Mouse (Mus musculus): ENCODE data around the gene 4930407I10Rik. TPM values are rescaled to one million over a fixed set of nuclear protein-coding genes. Genes with fewer than 3 reads are reported as not detected.
A peak's percentile ranks its signal among the peaks of the same experiment; 100 is the strongest.

4930407I10Rik gene
- polyA plus RNA-seq (2016; fragmentation: Nextera tagmentation; extraction: Ambion mirVana) = not detected in 2 replicates

GRCm38 (mm10) chr15:82058719-82059201 lies at the start of gene 4930407I10Rik:
TSS of gene 4930407I10Rik (plus strand) at chr15:82059151.
- H3K4me3 ChIP-seq = no peak within 1 kb of the TSS
- peaks cover 22% of the 10 kb centered on the region for H3K27me3 ChIP-seq (ENCODE audit: insufficient read depth, poor library complexity, severe bottlenecking)
- H3K9me3 ChIP-seq = no peaks in the 10 kb centered on the region
- DNase-seq (ENCODE audit: low spot score) = no peak
- H3K27ac ChIP-seq = no peak within 1 kb of the TSS
- no peaks in the 10 kb centered on the region for H3K36me3 ChIP-seq
- 79% methylated on average over 1 of the region's 1 CpGs for WGBS
- no peaks in the 10 kb centered on the region for H3K4me1 ChIP-seq

- H3K27ac ChIP-seq = no peak overlapping the region
Observed at GRCm38 (mm10) chr15:82011947-82012346, 47.0 kb upstream of the 4930407I10Rik start.

GRCm38 (mm10) chr15:82014745-82015391 lies 44.1 kb upstream of the 4930407I10Rik start:
- WGBS = 27% methylated on average over 9 of the region's 9 CpGs
- Histone ChIP-seq H3K4me3 (peak overlapping the region; percentile 80), H3K27ac (peak overlapping the region; percentile 90; the same call in 1 of the 2 replicates), H3K36me3 (peaks cover 15% of the 10 kb centered on the region), H3K4me1 (peaks cover 29% of the 10 kb centered on the region), H3K9me3 (no peaks in the 10 kb centered on the region), H3K27me3 (ENCODE audit: insufficient read depth, poor library complexity, severe bottlenecking) (no peaks in the 10 kb centered on the region)
- DNase-seq (ENCODE audit: low spot score) = no peak

More at GRCm38 (mm10) chr15:82011947-82012346, 47.0 kb upstream of the 4930407I10Rik start:
- H3K9me3 ChIP-seq = no peaks in the 10 kb centered on the region
- no peaks in the 10 kb centered on the region for H3K27me3 ChIP-seq (ENCODE audit: insufficient read depth, poor library complexity, severe bottlenecking)
- H3K4me3 ChIP-seq = no peak overlapping the region
- DNase-seq (ENCODE audit: low spot score) = no peak
- 81% methylated on average over 6 of the region's 6 CpGs for WGBS
- 0 out of 2 replicates have a peak, but pooled peaks cover 6% of the 10 kb centered on the region for H3K36me3 ChIP-seq
- peaks cover 22% of the 10 kb centered on the region for H3K4me1 ChIP-seq

- no peaks in the 10 kb centered on the region for H3K9me3 ChIP-seq
- peaks cover 29% of the 10 kb centered on the region for H3K4me1 ChIP-seq
- H3K4me3 ChIP-seq = peak overlapping the region; percentile 80
- peak; percentile 80 for DNase-seq (ENCODE audit: low spot score)
- under 1% methylated on average over 39 of the region's 39 CpGs for WGBS
- H3K36me3 ChIP-seq = peaks cover 21% of the 10 kb centered on the region
- no peaks in the 10 kb centered on the region for H3K27me3 ChIP-seq (ENCODE audit: insufficient read depth, poor library complexity, severe bottlenecking)
- peak overlapping the region; percentile 90 for H3K27ac ChIP-seq
Observed at GRCm38 (mm10) chr15:82015392-82016100, 43.4 kb upstream of the 4930407I10Rik start.

- DNase-seq (ENCODE audit: low spot score) = peak; percentile 100
- Histone ChIP-seq H3K9me3 (no peaks in the 10 kb centered on the region), H3K4me3 (peak overlapping the region; percentile 80), H3K36me3 (peaks cover 27% of the 10 kb centered on the region), H3K27me3 (ENCODE audit: insufficient read depth, poor library complexity, severe bottlenecking) (no peaks in the 10 kb centered on the region), H3K4me1 (peaks cover 29% of the 10 kb centered on the region), H3K27ac (peak overlapping the region; percentile 90)
- WGBS = under 1% methylated on average over 53 of the region's 53 CpGs
Observed at GRCm38 (mm10) chr15:82016101-82016808, 42.7 kb upstream of the 4930407I10Rik start.

GRCm38 (mm10) chr15:82016830-82017229 lies 42.1 kb upstream of the 4930407I10Rik start:
- Histone ChIP-seq H3K9me3 (no peaks in the 10 kb centered on the region), H3K4me3 (peak overlapping the region; percentile 80), H3K27ac (peak overlapping the region; percentile 90), H3K27me3 (ENCODE audit: insufficient read depth, poor library complexity, severe bottlenecking) (no peaks in the 10 kb centered on the region), H3K4me1 (peaks cover 29% of the 10 kb centered on the region), H3K36me3 (peaks cover 32% of the 10 kb centered on the region)
- no peak for DNase-seq (ENCODE audit: low spot score)
- 27% methylated on average over 6 of the region's 6 CpGs for WGBS

GRCm38 (mm10) chr15:82017461-82017860 lies 41.5 kb upstream of the 4930407I10Rik start:
- DNase-seq (ENCODE audit: low spot score) = no peak
- H3K27ac ChIP-seq = no peak overlapping the region
- H3K4me1 ChIP-seq = peaks cover 29% of the 10 kb centered on the region
- H3K36me3 ChIP-seq = peaks cover 34% of the 10 kb centered on the region
- H3K4me3 ChIP-seq = no peak overlapping the region; the same call in 1 of the 2 replicates
- no peaks in the 10 kb centered on the region for H3K9me3 ChIP-seq
- WGBS = 80% methylated on average over 4 of the region's 4 CpGs
- H3K27me3 ChIP-seq (ENCODE audit: insufficient read depth, poor library complexity, severe bottlenecking) = no peaks in the 10 kb centered on the region

GRCm38 (mm10) chr15:82019288-82019687 lies 39.7 kb upstream of the 4930407I10Rik start:
- peaks cover 25% of the 10 kb centered on the region for H3K4me1 ChIP-seq
- WGBS = 54% methylated on average over 3 of the region's 3 CpGs
- peaks cover 52% of the 10 kb centered on the region for H3K36me3 ChIP-seq
- H3K27me3 ChIP-seq (ENCODE audit: insufficient read depth, poor library complexity, severe bottlenecking) = no peaks in the 10 kb centered on the region
- no peaks in the 10 kb centered on the region for H3K9me3 ChIP-seq
- no peak overlapping the region for H3K27ac ChIP-seq
- H3K4me3 ChIP-seq = no peak overlapping the region
- no peak for DNase-seq (ENCODE audit: low spot score)

GRCm38 (mm10) chr15:82022535-82023088 lies 36.3 kb upstream of the 4930407I10Rik start:
- no peak for DNase-seq (ENCODE audit: low spot score)
- Histone ChIP-seq H3K4me3 (no peak overlapping the region), H3K27ac (no peak overlapping the region), H3K36me3 (peaks cover 85% of the 10 kb centered on the region), H3K4me1 (peaks cover 7% of the 10 kb centered on the region; the same call in 1 of the 2 replicates), H3K27me3 (ENCODE audit: insufficient read depth, poor library complexity, severe bottlenecking) (no peaks in the 10 kb centered on the region), H3K9me3 (no peaks in the 10 kb centered on the region)
- WGBS = 86% methylated on average over 13 of the region's 13 CpGs

GRCm38 (mm10) chr15:82023965-82024635 lies 34.9 kb upstream of the 4930407I10Rik start:
- peaks cover 5% of the 10 kb centered on the region; the same call in 1 of the 2 replicates for H3K4me1 ChIP-seq
- H3K27ac ChIP-seq = no peak overlapping the region
- H3K9me3 ChIP-seq = no peaks in the 10 kb centered on the region
- H3K27me3 ChIP-seq (ENCODE audit: insufficient read depth, poor library complexity, severe bottlenecking) = no peaks in the 10 kb centered on the region
- WGBS = 88% methylated on average over 6 of the region's 6 CpGs
- peaks cover 95% of the 10 kb centered on the region for H3K36me3 ChIP-seq
- no peak for DNase-seq (ENCODE audit: low spot score)
- H3K4me3 ChIP-seq = no peak overlapping the region

GRCm38 (mm10) chr15:82027276-82027675 lies 31.7 kb upstream of the 4930407I10Rik start:
- H3K36me3 ChIP-seq = peaks cover 98% of the 10 kb centered on the region
- 92% methylated on average over 7 of the region's 7 CpGs for WGBS

GRCm38 (mm10) chr15:82027726-82028125 lies 31.2 kb upstream of the 4930407I10Rik start:
- Histone ChIP-seq H3K36me3 (peaks cover 97% of the 10 kb centered on the region), H3K4me3 (no peak overlapping the region), H3K4me1 (no peaks in the 10 kb centered on the region), H3K9me3 (no peaks in the 10 kb centered on the region), H3K27ac (no peak overlapping the region), H3K27me3 (ENCODE audit: insufficient read depth, poor library complexity, severe bottlenecking) (no peaks in the 10 kb centered on the region)
- DNase-seq (ENCODE audit: low spot score) = no peak
- 86% methylated on average over 7 of the region's 7 CpGs for WGBS

More at GRCm38 (mm10) chr15:82027276-82027675, 31.7 kb upstream of the 4930407I10Rik start:
- no peak overlapping the region for H3K27ac ChIP-seq
- no peaks in the 10 kb centered on the region for H3K27me3 ChIP-seq (ENCODE audit: insufficient read depth, poor library complexity, severe bottlenecking)
- H3K9me3 ChIP-seq = no peaks in the 10 kb centered on the region
- DNase-seq (ENCODE audit: low spot score) = no peak
- no peaks in the 10 kb centered on the region for H3K4me1 ChIP-seq
- no peak overlapping the region for H3K4me3 ChIP-seq

Measured in heart, embryonic 10.5 days (tissue).